Mouse (Mus musculus): ENCODE data around the gene Setd3.

DNA sequence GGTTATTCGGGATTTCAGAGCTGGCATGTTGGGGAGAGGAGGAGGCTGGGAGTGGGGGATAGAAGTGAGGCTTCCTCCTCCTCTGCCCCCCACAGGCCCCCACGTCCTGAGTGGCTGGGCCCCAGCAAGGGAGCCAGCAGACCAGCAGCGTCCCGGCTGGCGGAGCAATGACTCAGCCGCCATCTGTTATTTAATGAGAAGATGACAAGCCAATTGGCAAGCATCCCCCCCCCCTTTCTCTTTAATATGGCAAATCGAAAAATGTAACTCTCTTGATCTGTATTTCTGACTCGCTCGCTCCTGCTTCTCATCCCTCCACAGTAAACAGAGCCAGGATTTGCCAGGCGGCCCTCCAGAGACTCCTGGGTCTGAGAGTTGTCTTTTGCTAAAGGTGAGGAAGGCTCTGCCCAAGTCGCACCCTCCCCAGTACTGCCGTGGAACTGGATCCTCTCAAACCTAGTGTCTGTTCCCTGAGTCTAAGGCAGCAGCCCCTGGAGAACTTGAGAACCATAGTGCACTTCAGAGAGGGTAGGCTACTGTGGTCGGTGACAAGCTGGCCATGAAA, 111.2 kb downstream of the Setd3 start:
- TF ChIP-seq POLR2A (IDR thresholded peaks at IDR 0.05; ENCODE audit: low read depth, low read length): no peak
- TF ChIP-seq CTCF (conservative IDR thresholded peaks at IDR 0.05; ENCODE audit: insufficient read depth, insufficient read length, low read depth, low read length): no peak
